Mouse (Mus musculus) cerebellum, adult 2 months (tissue): ENCODE measurements at regions not wholly inside any gene's neighbourhood (a gene's known extent, or its start where the extent isn't known, plus 50 kb on each side); places are given as distances from the start of the nearest gene placed in this dataset.

Experiments used
- CTCF ChIP-seq: fragments of 200-500 bp; IDR thresholded peaks from 2 replicates; pipeline ENCODE4 v1.5.1; 2011; ENCODE audit warnings: low read depth, mild to moderate bottlenecking, control low read depth, low read length, moderate library complexity, borderline replicate concordance; ENCODE audit not compliant: insufficient read depth
- POLR2A ChIP-seq: fragments of 200-500 bp; IDR thresholded peaks from 2 replicates; pipeline ENCODE4 v1.6.1; 2011; ENCODE audit warnings: low read length, control low read depth, borderline replicate concordance; ENCODE audit not compliant: insufficient read depth

DNA sequence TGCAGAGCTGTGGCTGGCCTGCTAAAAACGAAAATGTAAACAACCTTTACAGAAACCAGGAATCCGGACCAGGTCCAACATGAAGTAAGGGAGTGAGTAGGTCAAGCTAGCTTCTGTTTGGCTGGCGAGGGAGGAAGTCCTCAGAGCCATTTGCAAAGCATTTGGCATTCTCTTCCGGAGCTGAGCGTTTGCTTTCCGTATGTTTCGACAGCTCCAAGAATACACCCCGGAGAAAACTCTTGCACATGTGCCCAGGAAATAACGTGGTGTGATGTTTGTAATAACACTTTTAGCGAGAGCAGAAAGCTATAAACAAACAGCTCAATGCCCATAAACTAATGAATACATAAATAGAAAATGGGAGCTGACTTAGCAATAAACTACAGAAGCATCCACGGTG, 131.6 kb upstream of the Ubl3 start:
- TF ChIP-seq CTCF: no peak
- TF ChIP-seq POLR2A: no peak
